Mouse (Mus musculus) frontal cortex, postnatal 10 days (tissue): ENCODE data around the gene Eif2b5.

ENCODE experiments used
- DNase-seq, 2 experiments: peaks; one replicate each; pipeline ENCODE4 v3.0.0; 2022; ENCODE audit warnings: low spot score in 2 of 2, mixed read lengths in 1 of 2

Gene Eif2b5

DNA sequence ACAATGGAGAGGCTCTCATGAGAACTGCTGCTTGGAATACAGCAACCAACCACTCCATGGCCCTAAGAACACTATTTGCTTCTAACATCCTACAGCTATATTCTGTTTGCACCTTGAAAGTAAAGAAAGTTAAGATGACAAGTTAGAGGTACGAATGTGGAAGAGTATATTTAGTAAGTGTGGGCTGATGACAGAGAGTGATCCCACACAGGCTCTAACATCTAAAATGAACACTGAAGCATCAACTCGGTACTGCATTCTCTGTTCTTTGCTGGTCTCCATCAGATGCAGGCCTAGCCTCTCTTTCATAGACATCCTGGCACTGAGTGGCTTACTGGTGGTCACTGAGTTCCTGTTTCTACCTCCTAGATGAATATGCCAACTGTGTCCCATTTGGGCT is 9.4 kb upstream of the Eif2b5 start:
- no peak for DNase-seq

DNA sequence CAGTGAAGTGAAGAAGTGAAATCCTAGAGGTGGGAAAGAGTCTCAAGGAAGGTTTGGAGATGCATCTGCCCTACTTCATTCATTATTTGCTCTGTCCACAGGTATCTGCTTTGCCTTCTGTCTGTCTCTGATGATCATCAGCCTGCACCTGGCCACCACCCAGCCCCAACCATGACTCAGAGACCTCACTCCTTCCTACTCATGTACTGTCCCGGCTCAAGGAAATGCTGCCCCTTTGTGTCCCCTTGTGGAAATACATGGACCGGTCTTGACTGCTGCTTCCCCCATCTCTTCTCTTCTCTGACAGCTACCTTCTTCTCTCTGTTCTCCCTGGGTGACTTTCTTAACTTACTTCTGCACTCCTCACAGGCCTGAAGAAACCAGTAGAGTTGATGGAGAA is 8.0 kb upstream of the Eif2b5 start:
- no peak for DNase-seq

DNA sequence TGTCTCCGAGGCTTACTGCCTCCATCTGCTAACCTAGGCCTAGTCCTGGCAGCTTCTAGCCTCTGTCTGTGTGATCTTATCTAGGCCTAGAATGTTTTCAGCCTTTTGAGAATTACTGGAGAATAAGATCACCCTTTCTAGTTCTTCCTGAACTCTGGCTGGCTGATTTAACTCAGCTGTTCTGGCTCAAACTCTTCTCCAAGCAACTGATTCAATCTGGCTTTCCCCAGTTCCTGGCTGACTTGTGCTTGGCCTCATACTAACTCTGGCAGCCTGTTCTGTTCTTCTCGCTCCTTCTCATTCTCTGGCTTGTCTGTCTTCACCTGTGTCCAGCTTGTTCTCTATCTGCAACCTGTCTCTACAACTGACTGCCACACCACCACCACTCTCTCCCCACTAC is 7.3 kb upstream of the Eif2b5 start:
- DNase-seq: no peak

DNA sequence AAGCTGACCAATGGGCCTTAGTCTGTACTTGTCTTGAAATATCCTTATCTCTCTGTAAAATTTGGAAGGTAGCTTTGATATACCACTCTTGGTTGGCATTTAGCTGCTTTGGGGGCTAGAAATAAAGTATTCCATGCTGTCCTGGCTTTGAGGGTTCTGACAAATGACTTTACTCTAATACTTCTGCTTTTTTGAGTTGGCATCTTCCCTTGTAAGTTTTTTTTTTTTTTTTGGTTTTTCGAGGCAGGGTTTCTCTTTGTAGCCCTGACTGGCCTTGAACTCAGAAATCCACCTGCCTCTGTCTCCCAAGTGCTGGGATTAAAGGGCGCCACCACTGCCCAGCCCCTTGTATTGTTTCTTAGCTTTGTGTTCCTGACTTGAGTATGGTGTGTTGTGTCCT is 5.2 kb upstream of the Eif2b5 start:
- no peak for DNase-seq

DNA sequence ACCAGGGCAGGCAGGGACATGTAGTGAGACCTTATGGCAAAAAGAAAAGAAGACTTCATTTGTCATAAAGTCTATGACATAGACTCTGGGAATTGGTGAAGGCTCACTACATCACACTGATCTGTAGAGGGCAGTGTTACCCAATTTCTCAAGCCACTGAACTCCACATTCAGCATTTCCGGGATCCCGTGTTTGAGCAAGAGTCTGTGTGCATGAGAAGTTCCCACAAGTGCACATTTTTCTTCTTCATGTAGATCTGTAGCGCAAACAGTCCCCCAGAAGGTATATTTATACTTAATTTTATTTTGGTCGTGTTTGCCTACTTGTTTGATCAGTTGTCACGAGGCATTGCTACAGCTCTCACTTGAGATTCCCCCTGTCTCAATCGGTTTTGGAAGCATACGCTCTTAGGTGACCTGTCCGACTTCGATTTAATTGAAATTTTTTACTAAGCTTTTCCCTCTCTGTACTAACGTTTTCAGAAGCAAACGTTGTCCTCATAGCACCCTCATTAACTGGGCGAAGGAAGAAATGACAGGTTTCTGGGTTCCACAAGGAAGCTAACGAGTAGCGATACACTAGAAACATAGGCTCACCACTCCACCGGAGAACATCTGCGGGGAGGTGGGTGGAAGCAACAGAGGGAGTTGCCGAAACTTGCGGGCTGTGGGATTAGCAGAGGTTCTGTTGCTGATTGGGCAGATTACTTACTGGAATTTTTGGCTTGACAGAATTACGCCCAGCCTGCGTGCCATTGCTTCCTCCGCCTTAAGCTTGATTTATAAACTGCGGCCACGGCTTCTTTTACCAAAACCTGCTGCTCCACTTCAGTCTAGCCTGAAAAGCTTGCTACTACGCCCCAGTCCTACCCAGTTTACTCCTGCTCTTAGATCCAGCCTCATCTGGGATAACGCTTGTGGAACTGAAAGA is 1.7 kb upstream of the Eif2b5 start:
- peak; percentile 41 to 46 for DNase-seq

DNA sequence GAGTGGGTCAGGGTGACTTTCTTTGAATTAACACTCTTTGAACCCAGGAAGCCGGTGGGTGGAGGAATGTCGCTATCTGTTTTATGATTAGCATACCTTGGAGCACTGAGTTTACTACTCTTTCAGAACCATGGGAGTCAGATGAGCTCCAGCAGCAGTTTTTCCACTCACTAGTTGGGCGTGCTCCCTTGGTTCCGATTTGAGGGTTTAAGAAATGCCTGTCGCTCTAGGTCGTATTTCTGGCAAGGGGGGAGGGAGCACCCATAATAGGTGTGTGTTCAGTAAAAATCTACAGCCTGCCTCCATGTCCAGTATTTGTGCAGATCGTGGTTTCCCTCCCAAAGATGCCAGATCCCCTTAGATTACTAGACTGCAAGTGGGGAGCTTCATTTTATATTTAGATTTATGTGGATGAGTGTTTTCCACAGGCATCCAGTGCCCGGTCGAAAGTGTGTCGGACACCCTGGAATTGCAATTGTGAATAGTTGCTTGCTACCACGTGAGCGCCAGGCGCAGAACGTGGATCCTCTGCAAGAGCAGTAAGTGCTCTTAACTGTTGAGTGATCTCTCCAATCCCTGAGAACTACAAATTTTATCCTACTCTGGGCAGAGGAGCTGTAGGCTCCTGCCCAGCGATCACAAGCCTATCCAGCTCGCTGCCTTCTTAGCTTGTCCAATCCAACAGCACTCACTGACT is 489 bp upstream of the Eif2b5 start:
- DNase-seq: no peak

DNA sequence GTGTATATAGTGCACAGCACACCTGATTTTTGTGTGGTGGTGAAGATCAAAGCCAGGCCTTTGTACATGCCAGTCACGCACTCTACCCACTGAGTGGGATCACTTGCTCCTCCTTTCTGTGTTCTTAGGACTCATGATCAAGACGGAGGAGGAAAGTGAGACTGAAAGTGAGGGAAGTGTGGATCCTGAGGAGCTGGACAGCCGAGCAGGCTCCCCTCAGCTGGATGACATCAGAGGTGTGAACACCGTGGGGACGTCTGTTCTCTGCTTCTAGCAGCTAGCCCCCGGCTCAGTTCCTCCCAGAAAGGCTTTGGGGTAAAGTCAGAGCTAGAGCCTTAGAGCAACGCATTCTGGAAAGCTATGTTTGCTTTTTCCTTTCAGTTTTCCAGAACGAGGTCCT is 7.4 kb downstream of the Eif2b5 start:
- DNase-seq: no peak

DNA sequence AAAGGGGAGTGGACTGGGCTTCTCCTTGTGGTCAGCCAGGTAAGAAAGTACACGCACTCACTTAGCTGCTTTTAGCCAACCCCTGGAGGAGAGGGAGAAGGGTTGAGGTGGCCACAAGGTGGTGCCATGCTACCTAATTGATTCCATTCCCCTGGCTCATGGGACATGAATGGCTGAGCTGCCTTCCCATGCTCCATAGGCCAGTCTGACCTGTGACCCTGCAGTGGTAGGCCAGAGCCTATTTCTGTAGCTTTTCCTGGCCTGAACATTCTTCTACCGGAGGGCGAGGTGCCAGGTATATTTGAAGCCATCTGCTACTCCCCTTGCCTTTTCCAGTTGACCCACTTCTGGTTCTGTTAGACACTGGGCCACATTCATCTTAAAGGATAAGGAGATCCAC is 10.7 kb downstream of the Eif2b5 start:
- DNase-seq: no peak

DNA sequence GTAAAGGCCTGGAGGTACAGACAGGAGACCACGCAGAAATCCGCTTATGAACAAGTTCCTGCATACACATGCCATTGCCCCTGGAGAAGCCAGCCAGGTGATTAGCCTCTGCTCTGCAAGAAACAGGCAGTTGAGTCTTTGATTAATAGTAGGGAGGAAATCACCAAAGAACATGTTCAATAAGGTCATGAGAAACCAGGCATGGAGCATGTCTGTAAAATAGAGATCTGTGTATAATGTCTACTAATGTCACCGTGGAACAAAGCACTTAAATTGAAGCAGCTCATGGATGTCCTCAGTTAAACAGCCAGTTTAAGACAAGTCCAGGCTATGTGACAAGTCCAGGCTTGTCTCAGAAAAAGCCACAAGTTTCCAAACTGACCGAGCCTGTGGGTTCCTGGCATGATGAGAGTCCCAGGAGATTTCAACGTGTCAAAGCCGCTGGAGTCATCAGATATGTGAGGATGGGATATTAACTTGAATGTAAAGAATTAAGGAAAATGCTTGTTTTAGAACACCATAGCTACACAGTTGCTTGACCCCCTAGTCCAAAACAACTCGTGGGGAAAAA is 12.7 kb downstream of the Eif2b5 start:
- no peak for DNase-seq

DNA sequence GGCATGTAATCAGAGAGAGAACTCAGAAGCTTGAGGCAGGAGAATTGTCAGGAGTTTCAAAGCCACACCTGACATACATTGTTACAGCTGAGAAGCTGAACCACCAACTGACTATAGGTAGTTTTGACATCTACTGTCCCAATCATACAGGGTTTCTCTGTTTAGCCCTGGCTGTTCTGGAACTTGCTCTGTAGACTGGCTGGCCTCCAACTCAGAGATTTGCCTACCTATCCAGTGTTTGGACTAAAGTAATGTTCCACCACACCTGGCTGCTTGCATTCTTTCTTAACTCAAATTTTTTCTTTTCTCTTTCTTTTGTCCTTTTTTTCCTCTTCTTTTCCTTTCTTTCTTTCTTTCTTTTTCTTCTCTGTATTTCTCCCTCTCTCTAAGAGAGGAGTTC is 17.4 kb downstream of the Eif2b5 start:
- no peak for DNase-seq

DNA sequence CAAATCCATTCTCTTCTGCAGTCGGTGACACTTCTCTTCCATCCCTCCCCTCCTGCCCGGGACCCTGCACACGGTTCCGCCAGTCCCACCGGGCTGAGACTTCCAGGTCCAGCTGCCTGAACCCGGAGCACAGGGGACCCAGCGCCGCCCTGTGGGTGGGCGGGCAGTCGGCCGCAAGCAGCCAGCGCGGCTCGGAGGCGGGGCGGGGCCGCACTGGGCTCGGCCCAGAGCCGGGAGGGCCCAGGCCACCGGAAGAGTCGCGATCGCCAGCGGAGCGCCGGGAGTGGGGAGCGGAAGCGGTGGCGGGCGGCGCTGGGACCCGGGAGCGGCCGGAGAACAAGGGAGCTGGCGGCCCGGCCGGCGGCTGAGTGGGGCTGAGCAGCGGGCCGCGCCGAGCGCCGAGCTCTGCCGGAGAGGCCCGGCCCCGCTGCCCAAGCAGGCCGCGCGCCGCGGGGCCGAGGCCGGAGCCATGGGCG is 18.1 kb downstream of the Eif2b5 start, which contains the start of gene Dvl3:
Gene Dvl3 (plus strand): TSS at position 257 of the 476 bp plus-strand sequence.
- peak; percentile 76 to 88 for DNase-seq

DNA sequence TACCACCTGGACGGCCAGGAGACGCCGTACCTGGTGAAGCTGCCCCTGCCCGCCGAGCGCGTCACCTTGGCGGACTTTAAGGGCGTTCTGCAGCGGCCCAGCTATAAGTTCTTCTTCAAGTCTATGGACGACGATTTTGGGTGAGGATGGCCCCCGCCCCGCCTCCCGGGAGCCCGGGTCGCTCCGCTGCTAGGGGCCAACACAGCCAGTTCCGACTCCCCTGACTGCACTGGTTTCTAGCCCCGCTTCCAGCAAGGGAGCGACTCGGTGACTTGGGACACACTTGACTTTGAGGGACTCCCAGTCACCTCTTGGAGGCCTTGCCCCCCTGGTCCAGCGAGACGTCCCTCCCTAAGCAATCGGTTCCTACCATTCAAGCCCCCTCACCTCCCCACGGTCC is 18.6 kb downstream of the Eif2b5 start:
- no peak for DNase-seq

DNA sequence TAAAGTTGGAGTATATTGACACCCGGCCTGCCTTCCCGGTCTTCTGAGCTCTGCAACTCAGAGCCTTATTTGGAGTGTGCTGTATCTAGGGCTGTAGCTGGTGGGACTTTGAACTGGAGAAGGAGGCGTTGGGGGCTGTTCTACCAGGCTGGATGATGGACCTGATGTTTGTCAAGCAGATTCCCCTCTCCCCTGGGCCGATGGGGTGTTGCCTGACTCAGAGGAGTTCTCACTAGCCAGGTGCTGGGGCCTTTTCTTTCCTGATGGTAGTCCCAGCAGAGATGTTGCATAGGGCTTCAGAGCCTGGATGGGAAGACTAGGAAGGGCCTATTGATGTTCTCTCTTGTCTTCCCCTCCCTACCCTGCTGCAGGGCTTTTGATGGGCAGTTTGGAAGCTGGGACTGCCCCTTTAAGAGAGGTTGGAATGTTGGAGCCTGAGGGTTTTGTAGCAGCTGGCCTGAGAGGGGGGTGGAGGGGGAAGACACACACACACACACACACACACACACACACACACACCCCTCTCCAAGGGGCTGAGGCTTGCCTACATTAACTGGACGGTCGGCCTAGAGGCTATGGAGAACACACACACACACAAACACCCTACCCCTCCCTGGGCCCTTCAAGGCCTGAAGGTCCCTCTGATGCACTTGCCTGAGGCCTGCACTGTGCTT is 19.2 kb downstream of the Eif2b5 start:
- no peak for DNase-seq

DNA sequence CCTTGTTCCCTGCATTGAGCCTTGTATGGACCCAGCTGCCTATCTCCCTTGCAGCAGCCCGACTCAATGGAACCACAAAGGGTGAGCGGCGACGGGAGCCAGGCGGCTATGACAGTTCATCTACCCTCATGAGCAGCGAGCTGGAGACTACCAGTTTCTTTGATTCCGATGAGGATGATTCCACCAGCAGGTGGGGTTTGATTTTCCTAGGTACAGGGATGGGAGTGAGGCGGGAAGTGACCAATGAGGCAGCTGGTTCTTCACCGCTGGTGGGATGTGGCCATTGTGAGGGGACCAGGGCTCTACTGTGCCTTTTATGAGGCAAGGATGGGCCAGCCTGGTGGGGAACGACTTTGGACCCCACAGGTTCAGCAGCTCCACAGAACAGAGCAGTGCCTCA is 25.3 kb downstream of the Eif2b5 start:
- no peak for DNase-seq

DNA sequence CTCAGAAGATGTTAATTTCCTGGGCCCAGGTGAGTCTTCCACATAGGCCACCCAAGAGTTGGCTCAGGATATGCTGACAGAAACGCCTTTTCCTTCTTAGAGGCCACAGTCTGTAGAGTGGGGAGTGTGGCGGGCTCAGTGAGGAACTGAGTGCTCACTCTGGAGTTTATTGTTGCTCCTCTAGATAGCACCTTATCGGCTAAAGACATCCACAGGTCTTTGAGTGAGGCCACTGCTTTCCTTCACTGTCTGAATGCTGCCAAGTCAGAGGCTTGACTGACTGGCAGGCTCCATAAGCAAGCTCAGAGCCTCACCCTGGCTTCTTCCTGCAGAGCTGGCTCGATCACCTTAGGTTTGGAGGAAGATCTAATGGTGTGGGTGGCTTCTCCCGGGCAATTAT is 30.2 kb downstream of the Eif2b5 start:
- DNase-seq: no peak

DNA sequence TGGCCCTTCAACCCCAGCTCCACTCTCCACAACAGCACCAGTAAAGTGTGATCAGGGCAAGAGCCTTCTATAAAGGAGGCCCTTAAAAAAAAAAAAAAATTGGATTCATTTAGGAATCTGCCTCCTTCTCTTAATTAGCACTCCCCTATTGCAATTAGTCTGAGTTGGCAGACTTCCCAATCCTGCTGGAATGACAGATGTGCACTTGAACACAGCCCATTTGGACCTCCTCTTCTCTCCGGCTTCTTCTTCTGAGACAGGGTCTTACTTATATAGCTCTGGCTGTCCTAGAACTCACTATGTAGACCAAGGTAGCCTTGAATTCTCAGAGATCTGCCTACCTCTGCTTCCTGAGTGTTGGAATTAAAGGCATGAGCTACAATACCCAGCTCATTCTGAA is 30.8 kb downstream of the Eif2b5 start:
- DNase-seq: no peak

DNA sequence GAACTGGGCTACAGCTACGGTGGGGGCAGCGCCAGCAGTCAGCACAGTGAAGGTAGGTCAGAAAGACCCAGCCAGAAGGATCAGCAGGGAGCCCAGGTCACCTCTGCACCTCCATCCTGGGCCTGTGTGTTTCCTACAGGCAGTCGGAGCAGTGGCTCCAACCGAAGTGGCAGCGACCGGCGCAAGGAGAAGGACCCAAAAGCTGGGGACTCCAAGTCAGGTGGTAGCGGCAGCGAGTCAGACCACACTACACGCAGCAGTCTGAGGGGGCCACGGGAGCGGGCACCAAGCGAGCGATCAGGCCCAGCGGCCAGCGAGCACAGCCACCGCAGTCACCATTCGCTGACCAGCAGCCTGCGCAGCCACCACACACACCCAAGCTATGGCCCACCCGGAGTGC is 32.3 kb downstream of the Eif2b5 start:
- DNase-seq: no peak

DNA sequence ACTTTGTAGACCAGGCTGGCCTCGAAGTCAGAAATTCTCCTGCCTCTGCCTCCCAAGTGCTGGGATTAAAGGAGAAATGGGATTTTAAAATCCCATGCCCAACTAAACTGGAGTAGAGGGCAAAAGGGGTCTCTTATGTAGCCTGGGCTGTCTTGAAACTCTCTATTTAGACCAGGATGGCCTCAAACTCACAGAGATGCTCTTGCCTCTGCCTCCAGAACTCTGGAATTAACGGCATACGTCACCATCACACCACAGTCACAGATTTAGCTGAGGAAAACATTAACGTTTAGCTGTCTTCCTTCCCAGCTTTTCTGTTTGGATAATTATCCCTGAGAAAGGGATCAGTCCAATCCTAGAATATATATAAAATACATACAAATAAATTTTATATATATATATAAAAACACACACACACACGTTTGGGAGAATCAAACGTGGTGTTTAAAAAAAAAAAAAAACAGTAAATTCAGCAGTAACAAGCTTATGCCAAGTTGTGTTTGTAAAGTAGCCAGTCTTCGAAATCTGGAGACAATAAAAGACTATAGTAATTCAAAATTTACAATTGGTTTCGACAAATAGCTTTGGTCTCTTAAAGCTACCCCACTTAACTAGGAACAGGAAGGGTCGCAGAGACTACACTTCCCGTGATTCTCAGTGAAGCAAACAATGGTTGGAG is 36.1 kb downstream of the Eif2b5 start:
- no peak for DNase-seq

DNA sequence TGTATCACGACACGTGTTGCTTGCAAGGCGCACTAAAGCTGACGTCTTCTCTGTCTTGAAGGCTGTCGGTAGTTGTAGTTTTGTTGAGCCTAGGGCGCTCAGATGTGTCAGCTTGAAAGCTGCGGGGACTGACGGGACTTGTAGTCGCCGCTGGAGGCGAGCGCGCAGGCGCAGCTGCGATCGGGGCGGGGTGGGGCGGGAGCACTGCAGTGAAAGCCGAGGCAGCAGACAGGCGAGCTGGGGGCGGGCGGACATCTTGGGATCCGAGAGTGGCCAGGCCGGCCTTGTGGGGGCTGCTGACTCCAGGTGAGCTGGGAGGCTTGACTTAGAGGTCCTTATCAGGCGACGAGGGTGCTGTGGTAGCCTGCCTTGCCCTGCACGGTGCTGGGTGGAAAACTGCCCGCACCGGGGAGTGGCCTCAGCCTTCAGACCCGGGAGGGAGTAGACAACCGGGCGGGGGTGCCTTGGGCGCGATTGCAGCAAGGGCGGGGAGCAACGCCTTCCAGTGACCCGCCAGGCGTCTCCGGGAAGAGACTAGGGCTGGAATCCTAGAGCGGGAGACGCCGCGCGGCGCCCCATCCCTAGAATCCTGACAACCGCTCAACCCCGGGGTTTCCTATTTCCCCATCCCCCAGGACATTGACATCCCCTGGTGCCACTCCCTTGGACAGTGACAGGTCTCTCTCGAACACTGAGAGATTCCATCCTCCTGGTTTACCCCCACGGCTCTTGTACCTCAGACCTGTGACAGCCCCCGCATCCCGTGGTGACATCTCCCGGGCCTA is 36.9 kb downstream of the Eif2b5 start, which contains the start of gene Ap2m1:
Gene Ap2m1 (plus strand): TSS at position 183 of the 785 bp plus-strand sequence.
- peak; percentile 91 to 96 for DNase-seq

DNA sequence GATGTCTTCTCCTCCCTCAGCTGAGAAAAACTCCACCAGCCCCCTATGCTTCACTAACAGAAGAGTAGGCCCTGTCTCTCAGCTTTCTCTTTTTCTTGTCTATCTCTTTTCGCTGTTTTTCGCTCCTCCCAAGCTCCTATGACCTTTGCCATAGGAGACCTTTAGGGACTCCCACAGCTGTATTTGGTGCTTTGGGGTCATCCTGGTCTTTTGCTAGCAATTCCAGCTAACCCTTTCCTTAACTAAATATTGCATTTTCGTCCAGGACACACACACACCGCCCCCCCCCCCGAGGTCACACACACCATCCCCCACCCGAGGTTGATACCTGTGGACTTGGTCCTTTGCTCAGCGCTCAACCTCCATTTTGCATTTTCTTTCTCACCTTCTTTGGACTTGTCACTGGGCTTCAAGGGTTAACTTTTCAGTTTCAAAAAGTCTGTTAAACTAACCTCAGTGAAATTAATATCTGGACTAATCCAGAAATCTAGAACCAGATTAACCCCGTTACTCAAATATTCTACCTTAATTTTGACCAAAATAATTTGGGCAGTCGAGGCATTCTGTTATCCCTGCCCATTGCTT is 37.6 kb downstream of the Eif2b5 start:
- no peak for DNase-seq
